Mouse (Mus musculus): ENCODE results near the gene Arhgap40. TPM values are rescaled to one million over a fixed set of nuclear protein-coding genes. Genes with fewer than 3 reads are reported as not detected.

The Arhgap40 gene
- 12.3 and 17.5 TPM in 2 replicates for polyA plus RNA-seq (2012; rRNA removed; ENCODE audit: low replicate concordance)

DNA sequence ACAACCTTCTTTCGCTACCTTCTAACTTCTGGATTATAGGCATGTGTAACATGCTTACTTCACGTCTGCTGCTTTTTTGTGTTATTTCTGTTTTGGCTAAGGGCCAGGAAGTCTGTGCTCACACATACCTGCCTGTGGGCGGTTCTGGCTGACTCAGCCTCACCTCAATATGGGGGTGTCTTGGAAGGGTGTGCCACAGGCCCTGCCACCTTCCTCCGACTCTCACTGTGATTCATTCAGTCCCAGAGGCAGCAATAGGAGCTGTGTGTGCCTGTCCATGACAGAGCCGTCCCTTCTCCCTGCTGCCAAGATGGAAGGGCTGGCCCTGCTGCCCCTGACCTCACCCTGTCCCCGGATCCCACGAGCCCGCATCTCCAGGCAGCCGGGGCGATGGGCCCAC, at the start of gene Arhgap40:
Gene Arhgap40 (plus strand): TSS at position 269 of the 400 bp plus-strand sequence.

DNA sequence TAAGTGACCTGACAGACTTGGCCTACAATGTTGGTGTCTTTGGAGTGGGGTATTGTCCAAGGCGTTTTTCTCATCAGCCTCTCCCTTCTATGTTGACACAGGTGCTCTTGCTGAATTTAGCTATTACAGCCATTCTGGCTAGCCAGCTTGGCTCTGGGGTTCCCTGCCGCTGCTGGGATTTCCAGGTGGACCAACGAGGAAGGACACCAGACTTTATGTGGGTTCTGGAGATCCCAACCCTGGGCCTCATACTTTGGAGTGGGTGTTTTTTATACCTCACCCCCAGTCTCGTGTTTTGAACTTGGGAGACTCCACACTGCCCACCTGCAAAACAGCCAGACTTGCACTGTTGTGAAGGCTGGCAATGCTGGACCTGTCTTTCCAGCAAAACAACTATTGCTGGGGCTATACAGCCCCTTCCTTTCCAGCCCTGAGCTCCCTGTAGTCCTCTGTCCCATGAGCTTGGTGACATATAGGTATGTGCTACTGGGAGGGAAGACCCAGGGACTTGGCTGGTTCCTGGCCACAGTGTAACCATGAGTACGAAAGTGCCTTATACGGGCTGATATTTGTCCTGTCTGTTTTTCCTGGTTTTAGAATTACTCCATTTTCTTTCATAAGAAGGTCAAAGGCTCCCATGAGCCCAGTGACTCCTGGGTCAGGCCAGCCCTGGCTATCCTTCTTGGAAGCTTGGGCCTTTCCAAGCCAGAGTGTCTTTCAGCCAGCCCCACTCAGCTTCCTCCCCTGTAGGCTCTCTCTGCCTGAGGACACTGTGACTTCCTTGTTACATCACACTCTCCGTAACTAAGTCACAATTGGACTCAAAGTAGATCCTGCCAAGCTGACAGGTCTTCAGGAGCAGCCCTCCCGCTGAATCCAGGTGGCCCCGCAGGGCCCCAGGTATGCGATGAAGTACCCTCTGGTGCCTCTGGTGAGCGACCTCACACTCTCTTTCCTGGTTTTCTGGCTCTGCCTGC, 10.5 kb upstream of the Arhgap40 start, which contains the start of gene Adig:
Gene Adig (plus strand): TSS at position 777 of the 977 bp plus-strand sequence.

Other genes starting within 250 kb of the Arhgap40 start
- 61.8 and 118 TPM in 2 replicates for gene Lbp, start 206.3 kb upstream of the Arhgap40 start, polyA plus RNA-seq (2012; rRNA removed; ENCODE audit: low replicate concordance)
- gene Snhg11, start 137.2 kb upstream of the Arhgap40 start, polyA plus RNA-seq (2012; rRNA removed; ENCODE audit: low replicate concordance) = 25.5 and 30.6 TPM in 2 replicates
- gene Ralgapb, start 102.9 kb upstream of the Arhgap40 start, polyA plus RNA-seq (2012; rRNA removed; ENCODE audit: low replicate concordance) = 21.1 and 33.7 TPM in 2 replicates
- gene Adig, start 10.2 kb upstream of the Arhgap40 start, polyA plus RNA-seq (2012; rRNA removed; ENCODE audit: low replicate concordance) = 260 and 384 TPM in 2 replicates
- gene Slc32a1, start 98.0 kb downstream of the Arhgap40 start, polyA plus RNA-seq (2012; rRNA removed; ENCODE audit: low replicate concordance) = 0.07 and 0.13 TPM in 2 replicates
- gene Actr5, start 112.1 kb downstream of the Arhgap40 start, polyA plus RNA-seq (2012; rRNA removed; ENCODE audit: low replicate concordance) = 6.5 and 10.3 TPM in 2 replicates
- 9.0 and 12.0 TPM in 2 replicates for gene Ppp1r16b, start 152.6 kb downstream of the Arhgap40 start, polyA plus RNA-seq (2012; rRNA removed; ENCODE audit: low replicate concordance)

Data from mammary gland, adult 2 months (tissue).